Mouse (Mus musculus) liver (tissue): ENCODE data around the gene Stpg4.

Experiments used
- DNase-seq: peaks from one replicate; pipeline ENCODE4 v3.0.0-alpha.2; 2020; ENCODE audit warnings: mixed read lengths

Gene Stpg4

DNA sequence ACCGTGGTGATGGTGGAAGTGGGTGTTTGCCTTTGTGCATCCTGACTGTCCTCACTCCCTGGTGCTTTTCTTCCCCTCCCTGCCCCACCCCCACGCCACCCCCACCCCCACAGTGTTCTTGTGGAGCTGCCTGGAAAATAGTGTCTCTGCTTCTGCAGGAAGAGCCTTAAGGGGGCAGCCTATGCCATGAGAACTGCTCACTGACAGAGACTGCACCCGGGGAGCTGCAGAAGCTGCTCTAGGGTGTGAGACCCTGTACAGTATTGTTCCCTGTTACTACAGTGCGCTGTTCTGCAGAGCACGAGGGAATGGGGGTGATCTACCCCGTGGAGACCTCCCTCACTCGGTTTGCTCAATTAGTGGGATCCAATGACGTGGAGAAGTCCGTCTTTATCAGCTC lies 78.5 kb downstream of the Stpg4 start:
- DNase-seq: no peak

GRCm38 (mm10) chr17:87348353-87348752 lies 79.2 kb downstream of the Stpg4 start:
- DNase-seq: no peak

DNA sequence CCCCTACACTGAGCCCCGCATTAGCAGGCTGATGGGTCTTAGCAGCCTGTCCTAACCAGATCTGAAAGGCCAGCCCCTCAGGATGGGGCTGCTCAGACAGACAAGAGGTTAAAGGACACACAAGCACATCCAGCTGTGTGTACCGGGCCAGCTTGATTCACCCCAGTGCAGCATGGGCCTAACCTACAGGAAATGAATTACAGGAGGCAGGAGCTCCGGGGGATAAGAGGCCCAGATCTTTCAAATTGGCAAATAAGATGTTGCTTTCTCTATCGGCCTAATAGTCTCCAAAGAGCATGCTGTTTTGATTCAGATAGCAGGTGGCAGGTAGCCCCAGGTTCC lies 82.3 kb downstream of the Stpg4 start:
- no peak for DNase-seq

- DNase-seq: no peak
Observed at GRCm38 (mm10) chr17:87344441-87345251, 82.9 kb downstream of the Stpg4 start.

- DNase-seq: peak; percentile 46
Observed at GRCm38 (mm10) chr17:87343060-87343703, 84.4 kb downstream of the Stpg4 start.
